Mouse (Mus musculus) cerebellum, adult 9-10 months (tissue): ENCODE measurements around the gene Tmem92.

Experiments used
- DNase-seq: peaks from one replicate; pipeline ENCODE4 v3.0.0; 2022

Tmem92 gene

DNA sequence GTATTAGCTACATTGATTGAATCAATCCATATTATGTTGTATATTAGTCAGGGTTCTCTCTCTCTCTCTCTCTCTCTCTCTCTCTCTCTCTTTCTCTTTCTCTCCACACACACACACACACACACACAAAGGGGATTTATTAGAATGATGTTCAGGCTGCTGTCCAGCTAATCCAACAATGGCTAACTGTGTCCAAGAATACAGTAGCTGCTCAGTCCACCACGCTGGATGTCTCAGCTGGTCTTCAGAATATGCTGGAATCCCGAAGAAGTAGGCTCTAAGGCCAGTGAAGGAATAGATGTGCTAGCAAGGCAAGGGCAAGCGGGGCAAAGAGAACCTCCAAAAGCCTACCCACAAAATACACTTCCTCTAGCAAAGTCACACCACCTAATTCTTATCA, 55.2 kb downstream of the Tmem92 start:
- DNase-seq: no peak
